Mouse (Mus musculus): ENCODE measurements at regions not wholly inside any gene's neighbourhood (a gene's known extent, or its start where the extent isn't known, plus 50 kb on each side); places are given as distances from the start of the nearest gene placed in this dataset.

DNA sequence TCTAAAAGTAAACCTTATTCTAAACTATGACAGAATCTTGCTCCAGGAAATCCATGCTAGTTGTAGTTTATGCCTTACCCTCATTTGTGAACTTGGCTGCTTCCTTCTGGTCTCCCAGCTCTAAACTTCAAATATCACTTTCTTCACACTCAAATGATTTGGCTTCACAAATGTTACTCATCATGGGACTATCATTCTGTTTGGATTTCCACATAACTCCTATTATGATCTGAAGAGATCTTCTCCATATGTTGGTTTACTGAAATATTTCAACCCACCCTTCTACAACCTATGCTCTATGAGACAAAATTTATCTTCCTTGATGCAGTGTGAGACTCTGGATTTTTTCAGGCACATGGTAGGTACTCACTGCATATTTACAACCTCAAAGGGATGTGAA, 381.7 kb downstream of the Brinp1 start:
- Histone ChIP-seq H3K4me2 (no peak overlapping the region), H3K27ac (no peak overlapping the region), H3K4me3 (replicated peaks) (no peak overlapping the region), H3K9ac (replicated peaks) (no peak overlapping the region), H3K4me1 (replicated peaks) (no peaks in the 10 kb centered on the region), H3K9me3 (no peaks in the 10 kb centered on the region), H3K36me3 (no peaks in the 10 kb centered on the region), H3K27me3 (no peaks in the 10 kb centered on the region)
- no peak for ATAC-seq (ENCODE audit: insufficient number of reproducible peaks, insufficient read depth, low FRiP score, low TSS enrichment, low read depth)

GRCm38 (mm10) chr4:68536254-68536653, 417.9 kb downstream of the Brinp1 start:
- Histone ChIP-seq H3K27ac (no peak overlapping the region), H3K4me3 (replicated peaks) (no peak overlapping the region), H3K9ac (replicated peaks) (no peak overlapping the region), H3K27me3 (no peaks in the 10 kb centered on the region), H3K36me3 (no peaks in the 10 kb centered on the region), H3K4me1 (replicated peaks) (no peaks in the 10 kb centered on the region), H3K9me3 (no peaks in the 10 kb centered on the region), H3K4me2 (no peak overlapping the region)
- 90% methylated on average over 3 of the region's 3 CpGs for WGBS
- no peak for ATAC-seq (ENCODE audit: insufficient number of reproducible peaks, insufficient read depth, low FRiP score, low TSS enrichment, low read depth)

DNA sequence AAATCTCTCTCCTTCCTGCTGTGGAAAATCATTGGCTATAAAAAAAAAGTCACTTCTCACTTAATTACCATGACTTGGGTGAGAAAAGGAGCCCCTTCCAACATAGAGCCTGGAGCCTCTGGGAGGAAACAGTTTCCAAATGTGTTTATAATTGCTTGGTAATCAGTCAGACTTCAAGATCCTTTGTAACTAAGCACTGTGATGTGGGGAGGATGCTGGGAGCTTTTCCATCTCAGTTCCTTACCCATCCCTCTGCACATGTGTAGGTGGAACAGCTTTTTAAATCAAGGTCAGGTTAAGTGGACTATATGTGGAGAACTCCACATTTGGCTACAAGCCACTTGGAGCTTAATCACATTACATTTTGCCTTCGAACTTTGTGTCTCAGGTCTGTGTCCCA, 418.4 kb downstream of the Brinp1 start:
- WGBS, result 95% methylated on average over 1 of the region's 1 CpGs
- Histone ChIP-seq H3K27me3 (no peaks in the 10 kb centered on the region), H3K9me3 (no peaks in the 10 kb centered on the region), H3K9ac (replicated peaks) (no peak overlapping the region), H3K36me3 (no peaks in the 10 kb centered on the region), H3K4me3 (replicated peaks) (no peak overlapping the region), H3K4me2 (no peak overlapping the region), H3K4me1 (replicated peaks) (no peaks in the 10 kb centered on the region), H3K27ac (no peak overlapping the region)
- no peak for ATAC-seq (ENCODE audit: insufficient number of reproducible peaks, insufficient read depth, low FRiP score, low TSS enrichment, low read depth)

DNA sequence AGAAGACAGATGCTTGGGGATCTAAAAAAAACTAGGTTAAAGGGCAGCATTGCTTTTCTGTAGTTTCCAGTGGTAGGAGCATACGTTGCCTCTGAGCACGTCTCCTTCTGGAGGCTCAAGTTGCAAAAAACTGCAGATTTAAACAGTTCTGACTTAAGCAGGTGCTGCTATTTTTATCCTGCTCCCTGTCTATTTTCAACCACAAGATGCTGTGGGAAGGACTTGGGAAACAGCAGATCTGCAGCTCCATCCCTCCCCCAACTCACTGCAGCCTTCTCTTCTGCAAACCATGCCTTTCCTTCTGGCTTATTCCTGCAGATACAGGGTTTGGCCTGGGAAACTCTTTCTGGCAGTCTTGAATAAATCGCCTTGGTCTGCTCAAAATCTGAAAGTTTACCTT, 422.1 kb downstream of the Brinp1 start:
- no peak overlapping the region for H3K9ac ChIP-seq (replicated peaks)
- H3K9me3 ChIP-seq, result no peaks in the 10 kb centered on the region
- H3K4me2 ChIP-seq, result no peak overlapping the region
- 64% methylated on average over 3 of the region's 3 CpGs for WGBS
- ATAC-seq (ENCODE audit: insufficient number of reproducible peaks, insufficient read depth, low FRiP score, low TSS enrichment, low read depth), result no peak
- H3K4me3 ChIP-seq (replicated peaks), result no peak overlapping the region
- no peak overlapping the region for H3K27ac ChIP-seq
- no peaks in the 10 kb centered on the region for H3K27me3 ChIP-seq
- no peaks in the 10 kb centered on the region for H3K36me3 ChIP-seq
- no peaks in the 10 kb centered on the region for H3K4me1 ChIP-seq (replicated peaks)

DNA sequence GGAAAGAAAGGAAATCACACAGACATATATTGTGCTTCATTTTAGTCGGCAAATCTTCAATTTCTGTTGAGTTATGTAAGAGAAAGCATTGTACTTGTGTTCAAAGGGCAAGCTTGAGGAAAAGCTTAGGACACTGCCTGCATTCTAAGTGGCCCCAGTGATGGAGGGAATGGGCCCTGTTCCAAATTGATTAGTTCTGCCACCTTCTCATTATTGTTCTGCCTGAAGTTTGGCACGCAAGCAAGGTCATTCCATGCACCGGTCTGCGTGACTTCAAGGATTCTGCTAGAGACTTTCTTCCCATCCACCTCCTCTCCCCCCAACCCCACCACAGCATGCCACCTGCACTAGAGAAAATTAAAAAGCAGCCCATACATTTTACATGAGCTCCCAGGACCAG, 466.2 kb downstream of the Brinp1 start:
- no peaks in the 10 kb centered on the region for H3K36me3 ChIP-seq
- H3K9me3 ChIP-seq, result no peaks in the 10 kb centered on the region
- no peaks in the 10 kb centered on the region for H3K27me3 ChIP-seq
- no peak overlapping the region for H3K4me2 ChIP-seq
- 88% methylated on average over 4 of the region's 4 CpGs for WGBS
- no peaks in the 10 kb centered on the region for H3K4me1 ChIP-seq (replicated peaks)
- no peak overlapping the region for H3K9ac ChIP-seq (replicated peaks)
- no peak for ATAC-seq (ENCODE audit: insufficient number of reproducible peaks, insufficient read depth, low FRiP score, low TSS enrichment, low read depth)
- H3K27ac ChIP-seq, result no peak overlapping the region
- no peak overlapping the region for H3K4me3 ChIP-seq (replicated peaks)

- Histone ChIP-seq H3K9ac (replicated peaks) (no peak overlapping the region), H3K27me3 (no peaks in the 10 kb centered on the region), H3K4me1 (replicated peaks) (no peaks in the 10 kb centered on the region), H3K9me3 (no peaks in the 10 kb centered on the region), H3K36me3 (no peaks in the 10 kb centered on the region), H3K4me2 (no peak overlapping the region), H3K27ac (no peak overlapping the region), H3K4me3 (replicated peaks) (no peak overlapping the region)
- WGBS, result 79% methylated on average over 1 of the region's 1 CpGs
- no peak for ATAC-seq (ENCODE audit: insufficient number of reproducible peaks, insufficient read depth, low FRiP score, low TSS enrichment, low read depth)
These were observed 467.3 kb downstream of the Brinp1 start for GRCm38 (mm10) chr4:68486876-68487275.

DNA sequence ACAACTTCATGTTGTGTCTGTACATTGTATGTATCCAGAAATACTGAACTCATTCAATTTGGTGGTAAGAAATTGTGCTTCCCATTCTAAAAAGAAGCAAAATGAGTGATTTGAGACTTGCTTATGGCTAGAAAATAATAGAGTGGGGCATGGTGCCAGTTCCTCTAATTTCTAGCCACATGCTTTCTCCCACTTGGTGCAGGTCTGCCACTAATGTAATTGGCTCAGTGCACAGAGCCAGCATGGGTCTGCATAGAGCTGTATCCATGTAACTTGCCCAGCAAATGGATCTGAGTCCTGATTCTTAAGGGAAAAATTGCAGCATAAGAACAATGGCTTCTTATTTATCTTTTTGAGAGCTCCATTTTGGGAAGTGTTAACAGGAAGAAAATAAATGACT, 492.4 kb downstream of the Brinp1 start:
- Histone ChIP-seq H3K4me3 (replicated peaks) (no peak overlapping the region), H3K27ac (no peak overlapping the region), H3K36me3 (no peaks in the 10 kb centered on the region), H3K9me3 (no peaks in the 10 kb centered on the region), H3K4me1 (replicated peaks) (no peaks in the 10 kb centered on the region), H3K4me2 (no peak overlapping the region), H3K27me3 (no peaks in the 10 kb centered on the region), H3K9ac (replicated peaks) (no peak overlapping the region)
- no peak for ATAC-seq (ENCODE audit: insufficient number of reproducible peaks, insufficient read depth, low FRiP score, low TSS enrichment, low read depth)

DNA sequence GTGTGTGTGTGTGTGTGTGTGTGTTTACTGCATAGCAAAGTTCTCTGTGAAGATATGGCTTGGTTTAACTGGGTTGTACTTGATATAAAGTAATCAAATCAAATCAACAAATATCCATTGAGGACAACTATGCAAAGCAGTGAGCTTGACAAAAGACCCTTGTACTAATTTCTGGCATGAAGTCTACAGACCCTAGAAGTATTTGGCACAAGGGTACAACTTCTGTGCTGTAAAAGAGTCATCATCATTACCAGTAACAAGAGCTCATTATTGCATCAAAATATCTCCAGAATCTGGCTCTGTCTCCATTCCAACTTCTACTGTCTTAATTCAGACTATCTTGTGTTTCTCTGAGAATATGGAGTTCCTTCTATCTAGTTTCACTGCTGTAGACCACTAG, 538.2 kb downstream of the Brinp1 start:
- Histone ChIP-seq H3K36me3 (no peaks in the 10 kb centered on the region), H3K9ac (replicated peaks) (no peak overlapping the region), H3K4me1 (replicated peaks) (no peaks in the 10 kb centered on the region), H3K9me3 (no peaks in the 10 kb centered on the region), H3K27me3 (no peaks in the 10 kb centered on the region), H3K4me2 (no peak overlapping the region), H3K27ac (no peak overlapping the region), H3K4me3 (replicated peaks) (no peak overlapping the region)
- ATAC-seq (ENCODE audit: insufficient number of reproducible peaks, insufficient read depth, low FRiP score, low TSS enrichment, low read depth), result no peak

GRCm38 (mm10) chr4:68410785-68411184, 543.4 kb downstream of the Brinp1 start:
- Histone ChIP-seq H3K36me3 (no peaks in the 10 kb centered on the region), H3K4me2 (no peak overlapping the region), H3K27me3 (no peaks in the 10 kb centered on the region), H3K4me1 (replicated peaks) (no peaks in the 10 kb centered on the region), H3K4me3 (replicated peaks) (no peak overlapping the region), H3K9me3 (no peaks in the 10 kb centered on the region), H3K27ac (no peak overlapping the region), H3K9ac (replicated peaks) (no peak overlapping the region)
- ATAC-seq (ENCODE audit: insufficient number of reproducible peaks, insufficient read depth, low FRiP score, low TSS enrichment, low read depth), result no peak
- 67% methylated on average over 2 of the region's 2 CpGs for WGBS

DNA sequence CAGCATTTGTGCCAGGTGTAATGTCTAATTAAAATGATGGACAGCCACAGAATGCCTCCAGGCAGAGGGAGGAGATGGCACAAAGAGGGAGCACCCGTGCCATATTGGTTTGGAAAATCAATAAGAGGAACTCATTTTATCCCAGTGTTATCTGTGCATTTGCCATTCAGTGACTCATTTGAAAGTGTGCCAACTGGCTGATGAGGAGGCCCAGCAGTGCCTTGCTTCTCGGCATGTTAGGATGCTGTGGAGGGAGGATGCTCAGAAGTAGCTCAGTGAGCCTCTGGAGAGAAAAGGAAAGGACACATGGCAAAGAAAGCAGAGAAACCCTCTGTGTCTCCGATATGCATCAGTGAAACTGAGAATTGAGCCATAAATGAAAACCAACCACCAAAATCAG, 549.8 kb downstream of the Brinp1 start:
- WGBS, result 80% methylated on average over 3 of the region's 3 CpGs
- ATAC-seq (ENCODE audit: insufficient number of reproducible peaks, insufficient read depth, low FRiP score, low TSS enrichment, low read depth), result no peak
- Histone ChIP-seq H3K9ac (replicated peaks) (no peak overlapping the region), H3K27me3 (no peaks in the 10 kb centered on the region), H3K9me3 (no peaks in the 10 kb centered on the region), H3K36me3 (no peaks in the 10 kb centered on the region), H3K27ac (no peak overlapping the region), H3K4me1 (replicated peaks) (no peaks in the 10 kb centered on the region), H3K4me2 (no peak overlapping the region), H3K4me3 (replicated peaks) (no peak overlapping the region)

DNA sequence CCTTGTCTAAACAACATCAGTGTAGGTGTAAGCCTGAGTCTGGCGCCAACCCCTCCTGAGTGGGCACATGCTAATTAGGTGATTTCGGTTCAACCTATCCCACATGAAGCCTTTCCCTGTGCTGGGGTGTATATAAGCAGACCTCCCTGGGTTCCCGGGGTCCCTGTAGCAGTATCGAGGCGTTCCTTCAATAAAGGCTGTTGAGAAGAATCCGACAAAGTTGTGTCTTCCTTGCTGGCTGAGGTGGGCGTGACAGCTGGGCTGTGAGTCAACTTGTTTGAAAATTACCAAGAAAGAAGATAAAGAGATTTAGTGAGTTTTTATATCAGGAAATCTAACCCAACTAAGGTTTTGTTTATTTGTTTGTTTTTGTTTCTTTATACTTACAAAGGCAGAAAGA, 567.1 kb downstream of the Brinp1 start:
- Histone ChIP-seq H3K9ac (replicated peaks) (no peak overlapping the region), H3K4me3 (replicated peaks) (no peak overlapping the region), H3K9me3 (no peaks in the 10 kb centered on the region), H3K4me2 (no peak overlapping the region), H3K27me3 (no peaks in the 10 kb centered on the region), H3K36me3 (no peaks in the 10 kb centered on the region), H3K27ac (no peak overlapping the region), H3K4me1 (replicated peaks) (no peaks in the 10 kb centered on the region)
- 91% methylated on average over 7 of the region's 7 CpGs for WGBS
- ATAC-seq (ENCODE audit: insufficient number of reproducible peaks, insufficient read depth, low FRiP score, low TSS enrichment, low read depth), result no peak

- Histone ChIP-seq H3K27me3 (no peaks in the 10 kb centered on the region), H3K9me3 (no peaks in the 10 kb centered on the region), H3K27ac (no peak overlapping the region), H3K9ac (replicated peaks) (no peak overlapping the region), H3K4me3 (replicated peaks) (no peak overlapping the region), H3K4me2 (no peak overlapping the region), H3K4me1 (replicated peaks) (no peaks in the 10 kb centered on the region), H3K36me3 (no peaks in the 10 kb centered on the region)
- 77% methylated on average over 1 of the region's 1 CpGs for WGBS
- no peak for ATAC-seq (ENCODE audit: insufficient number of reproducible peaks, insufficient read depth, low FRiP score, low TSS enrichment, low read depth)
These were observed 572.2 kb downstream of the Brinp1 start for GRCm38 (mm10) chr4:68382007-68382406.

- Histone ChIP-seq H3K27ac (no peak overlapping the region), H3K4me1 (replicated peaks) (no peaks in the 10 kb centered on the region), H3K4me3 (replicated peaks) (no peak overlapping the region), H3K9me3 (no peaks in the 10 kb centered on the region), H3K36me3 (no peaks in the 10 kb centered on the region), H3K4me2 (no peak overlapping the region), H3K27me3 (no peaks in the 10 kb centered on the region), H3K9ac (replicated peaks) (no peak overlapping the region)
- no peak for ATAC-seq (ENCODE audit: insufficient number of reproducible peaks, insufficient read depth, low FRiP score, low TSS enrichment, low read depth)
- WGBS, result 74% methylated on average over 2 of the region's 2 CpGs
These were observed 586.2 kb downstream of the Brinp1 start for GRCm38 (mm10) chr4:68367983-68368382.

Data from limb, embryonic 12.5 days (tissue).